Mouse (Mus musculus): ENCODE data around the gene Cped1. TPM values are rescaled to one million over a fixed set of nuclear protein-coding genes. Genes with fewer than 3 reads are reported as not detected.

The Cped1 gene
- polyA plus RNA-seq, 1 experiment from 2014 or later: 67.9 TPM

- Histone ChIP-seq H3K9ac (ENCODE audit: low read depth, low read length) (no peak overlapping the region), H3K9me3 (ENCODE audit: control insufficient read depth, low read length) (no peaks in the 10 kb centered on the region), H3K27ac (ENCODE audit: low read depth, low read length) (no peak overlapping the region), H3K4me1 (ENCODE audit: control insufficient read depth, insufficient read depth, low read length) (no peaks in the 10 kb centered on the region), H3K4me2 (replicated peaks; ENCODE audit: low read depth, low read length) (no peak overlapping the region), H3K4me3 (ENCODE audit: low read length) (no peak overlapping the region), H3K27me3 (ENCODE audit: control insufficient read depth, insufficient read depth, low read length) (no peaks in the 10 kb centered on the region), H3K36me3 (ENCODE audit: control insufficient read depth, insufficient read depth, low read length) (peaks cover 6% of the 10 kb centered on the region; the same call in 1 of the 2 replicates)
- ATAC-seq (ENCODE audit: low FRiP score, low TSS enrichment): no peak
- WGBS: 83% methylated on average over 4 of the region's 4 CpGs
Measured at GRCm38 (mm10) chr6:22072737-22073136, 87.0 kb downstream of the Cped1 start.

- Histone ChIP-seq H3K9me3 (ENCODE audit: control insufficient read depth, low read length) (no peaks in the 10 kb centered on the region), H3K36me3 (ENCODE audit: control insufficient read depth, insufficient read depth, low read length) (peaks cover 6% of the 10 kb centered on the region; the same call in 1 of the 2 replicates), H3K4me2 (replicated peaks; ENCODE audit: low read depth, low read length) (no peak overlapping the region), H3K27ac (ENCODE audit: low read depth, low read length) (no peak overlapping the region), H3K9ac (ENCODE audit: low read depth, low read length) (no peak overlapping the region), H3K27me3 (ENCODE audit: control insufficient read depth, insufficient read depth, low read length) (no peaks in the 10 kb centered on the region), H3K4me3 (ENCODE audit: low read length) (no peak overlapping the region), H3K4me1 (ENCODE audit: control insufficient read depth, insufficient read depth, low read length) (no peaks in the 10 kb centered on the region)
- ATAC-seq (ENCODE audit: low FRiP score, low TSS enrichment): no peak
- WGBS: 87% methylated on average over 5 of the region's 5 CpGs
Measured at GRCm38 (mm10) chr6:22074232-22075083, 88.7 kb downstream of the Cped1 start.

GRCm38 (mm10) chr6:22078686-22079264 is 93.1 kb downstream of the Cped1 start:
- no peaks in the 10 kb centered on the region for H3K9me3 ChIP-seq (ENCODE audit: control insufficient read depth, low read length)
- no peak for ATAC-seq (ENCODE audit: low FRiP score, low TSS enrichment)
- 92% methylated on average over 7 of the region's 7 CpGs for WGBS
- H3K27me3 ChIP-seq (ENCODE audit: control insufficient read depth, insufficient read depth, low read length): no peaks in the 10 kb centered on the region
- no peak overlapping the region for H3K4me3 ChIP-seq (ENCODE audit: low read length)
- no peaks in the 10 kb centered on the region for H3K4me1 ChIP-seq (ENCODE audit: control insufficient read depth, insufficient read depth, low read length)
- no peaks in the 10 kb centered on the region for H3K36me3 ChIP-seq (ENCODE audit: control insufficient read depth, insufficient read depth, low read length)
- no peak overlapping the region for H3K9ac ChIP-seq (ENCODE audit: low read depth, low read length)
- no peak overlapping the region for H3K4me2 ChIP-seq (replicated peaks; ENCODE audit: low read depth, low read length)
- no peak overlapping the region for H3K27ac ChIP-seq (ENCODE audit: low read depth, low read length)

DNA sequence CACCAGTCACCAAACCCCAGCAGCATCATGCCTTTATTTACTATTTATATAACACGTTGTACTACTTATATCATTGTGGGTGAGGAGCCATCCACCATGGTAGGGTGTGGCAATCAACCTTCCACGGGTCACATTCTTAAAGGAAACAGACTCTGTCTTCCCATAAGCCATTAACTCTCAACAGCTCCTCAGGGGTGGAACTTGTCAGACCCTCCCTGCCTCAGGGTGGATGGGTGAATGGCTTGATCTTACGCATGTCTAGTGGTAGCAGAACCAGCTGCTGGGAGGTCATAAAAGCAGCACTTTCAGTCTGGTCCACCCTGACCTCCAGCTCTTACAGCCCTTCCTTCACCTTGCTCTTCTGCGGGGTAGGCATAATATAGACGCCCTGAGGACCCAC is 100.3 kb downstream of the Cped1 start:
- Histone ChIP-seq H3K4me3 (ENCODE audit: low read length) (no peak overlapping the region), H3K4me2 (replicated peaks; ENCODE audit: low read depth, low read length) (no peak overlapping the region), H3K36me3 (ENCODE audit: control insufficient read depth, insufficient read depth, low read length) (peaks cover 18% of the 10 kb centered on the region; the same call in 1 of the 2 replicates), H3K9ac (ENCODE audit: low read depth, low read length) (no peak overlapping the region; the same call in 1 of the 2 replicates), H3K27me3 (ENCODE audit: control insufficient read depth, insufficient read depth, low read length) (no peaks in the 10 kb centered on the region), H3K9me3 (ENCODE audit: control insufficient read depth, low read length) (no peaks in the 10 kb centered on the region), H3K4me1 (ENCODE audit: control insufficient read depth, insufficient read depth, low read length) (no peaks in the 10 kb centered on the region), H3K27ac (ENCODE audit: low read depth, low read length) (no peak overlapping the region)
- ATAC-seq (ENCODE audit: low FRiP score, low TSS enrichment): no peak
- WGBS: 72% methylated on average over 5 of the region's 5 CpGs

DNA sequence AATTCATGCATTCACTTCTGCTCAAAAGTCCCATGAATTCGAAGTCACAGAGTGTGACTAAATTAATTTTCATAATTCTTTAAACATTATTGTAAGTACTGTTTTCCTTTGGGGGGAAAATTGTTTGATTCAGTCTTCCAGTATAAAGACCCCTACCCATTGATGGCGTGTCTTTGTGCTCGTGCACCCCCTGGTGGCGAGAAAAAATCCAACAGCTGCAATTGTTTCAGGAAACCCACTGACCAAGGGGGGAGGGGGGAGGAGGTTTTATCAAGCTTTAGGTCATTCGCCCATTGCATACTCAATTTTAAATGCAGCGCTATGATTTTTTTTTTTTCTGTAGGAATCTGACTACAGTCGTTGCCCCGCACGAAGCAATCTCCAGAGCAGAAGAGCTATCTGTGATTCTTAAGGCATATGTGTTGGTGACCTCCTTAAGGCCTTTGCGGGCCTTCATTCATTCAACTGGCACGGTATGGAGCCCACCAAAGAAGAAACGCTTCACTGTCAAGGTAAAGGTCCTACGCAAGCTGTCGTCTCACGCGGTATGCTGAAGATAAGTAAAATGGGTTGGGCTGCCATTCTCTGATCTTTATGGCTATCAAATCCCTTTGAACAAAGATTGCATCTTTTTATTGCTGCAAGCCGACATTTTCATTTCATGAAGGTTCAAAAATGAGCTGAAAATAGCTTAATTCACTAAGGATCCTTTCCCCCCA is 102.8 kb downstream of the Cped1 start:
- WGBS: 55% methylated on average over 17 of the region's 17 CpGs
- peak; percentile 49; the same call in 1 of the 2 replicates for ATAC-seq (ENCODE audit: low FRiP score, low TSS enrichment)
- peaks cover 24% of the 10 kb centered on the region; the same call in 1 of the 2 replicates for H3K36me3 ChIP-seq (ENCODE audit: control insufficient read depth, insufficient read depth, low read length)
- no peaks in the 10 kb centered on the region for H3K27me3 ChIP-seq (ENCODE audit: control insufficient read depth, insufficient read depth, low read length)
- no peak overlapping the region for H3K4me3 ChIP-seq (ENCODE audit: low read length)
- no peaks in the 10 kb centered on the region for H3K9me3 ChIP-seq (ENCODE audit: control insufficient read depth, low read length)
- H3K4me2 ChIP-seq (replicated peaks; ENCODE audit: low read depth, low read length): no peak overlapping the region
- no peak overlapping the region for H3K27ac ChIP-seq (ENCODE audit: low read depth, low read length)
- H3K9ac ChIP-seq (ENCODE audit: low read depth, low read length): no peak overlapping the region
- H3K4me1 ChIP-seq (ENCODE audit: control insufficient read depth, insufficient read depth, low read length): no peaks in the 10 kb centered on the region

- Histone ChIP-seq H3K4me3 (ENCODE audit: low read length) (no peak overlapping the region), H3K27me3 (ENCODE audit: control insufficient read depth, insufficient read depth, low read length) (no peaks in the 10 kb centered on the region), H3K9ac (ENCODE audit: low read depth, low read length) (no peak overlapping the region), H3K27ac (ENCODE audit: low read depth, low read length) (no peak overlapping the region), H3K9me3 (ENCODE audit: control insufficient read depth, low read length) (no peaks in the 10 kb centered on the region), H3K4me2 (replicated peaks; ENCODE audit: low read depth, low read length) (no peak overlapping the region), H3K4me1 (ENCODE audit: control insufficient read depth, insufficient read depth, low read length) (no peaks in the 10 kb centered on the region), H3K36me3 (ENCODE audit: control insufficient read depth, insufficient read depth, low read length) (peaks cover 22% of the 10 kb centered on the region; the same call in 1 of the 2 replicates)
- WGBS: 83% methylated on average over 5 of the region's 5 CpGs
- no peak for ATAC-seq (ENCODE audit: low FRiP score, low TSS enrichment)
Measured at GRCm38 (mm10) chr6:22091773-22092172, 106.1 kb downstream of the Cped1 start.

DNA sequence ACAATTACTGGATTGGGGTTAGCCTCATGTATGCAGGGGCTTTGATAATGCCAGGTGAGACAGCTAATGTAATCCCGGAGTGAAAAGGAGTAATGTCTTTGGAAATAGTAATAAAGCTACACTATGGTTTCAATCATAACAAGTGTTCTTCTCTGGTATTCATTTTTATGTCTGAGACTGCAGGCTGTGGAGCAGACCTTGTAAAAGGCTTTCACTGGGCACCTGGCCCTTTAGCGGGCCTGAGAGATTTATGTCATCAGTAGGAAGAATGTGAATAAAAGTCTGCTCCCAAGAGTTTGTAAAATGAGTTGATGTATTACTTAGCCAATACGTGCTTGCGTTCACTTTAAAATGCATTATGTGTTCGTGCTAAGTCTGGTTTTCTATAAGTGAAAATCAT is 108.1 kb downstream of the Cped1 start:
- no peak for ATAC-seq (ENCODE audit: low FRiP score, low TSS enrichment)
- H3K4me2 ChIP-seq (replicated peaks; ENCODE audit: low read depth, low read length): no peak overlapping the region
- no peak overlapping the region for H3K4me3 ChIP-seq (ENCODE audit: low read length)
- 80% methylated on average over 5 of the region's 5 CpGs for WGBS
- no peaks in the 10 kb centered on the region for H3K4me1 ChIP-seq (ENCODE audit: control insufficient read depth, insufficient read depth, low read length)
- H3K9me3 ChIP-seq (ENCODE audit: control insufficient read depth, low read length): no peaks in the 10 kb centered on the region
- peaks cover 19% of the 10 kb centered on the region; the same call in 1 of the 2 replicates for H3K36me3 ChIP-seq (ENCODE audit: control insufficient read depth, insufficient read depth, low read length)
- no peak overlapping the region for H3K27ac ChIP-seq (ENCODE audit: low read depth, low read length)
- H3K27me3 ChIP-seq (ENCODE audit: control insufficient read depth, insufficient read depth, low read length): no peaks in the 10 kb centered on the region
- H3K9ac ChIP-seq (ENCODE audit: low read depth, low read length): no peak overlapping the region

GRCm38 (mm10) chr6:22097709-22098108 is 112.0 kb downstream of the Cped1 start:
- peaks cover 8% of the 10 kb centered on the region; the same call in 1 of the 2 replicates for H3K36me3 ChIP-seq (ENCODE audit: control insufficient read depth, insufficient read depth, low read length)
- H3K4me3 ChIP-seq (ENCODE audit: low read length): no peak overlapping the region
- ATAC-seq (ENCODE audit: low FRiP score, low TSS enrichment): no peak
- H3K9ac ChIP-seq (ENCODE audit: low read depth, low read length): no peak overlapping the region
- no peak overlapping the region for H3K27ac ChIP-seq (ENCODE audit: low read depth, low read length)
- 44% methylated on average over 2 of the region's 2 CpGs for WGBS
- H3K27me3 ChIP-seq (ENCODE audit: control insufficient read depth, insufficient read depth, low read length): no peaks in the 10 kb centered on the region
- H3K4me1 ChIP-seq (ENCODE audit: control insufficient read depth, insufficient read depth, low read length): no peaks in the 10 kb centered on the region
- no peaks in the 10 kb centered on the region for H3K9me3 ChIP-seq (ENCODE audit: control insufficient read depth, low read length)
- no peak overlapping the region for H3K4me2 ChIP-seq (replicated peaks; ENCODE audit: low read depth, low read length)

Data from kidney, embryonic 14.5 days (tissue).